Mouse (Mus musculus): Measurements from ENCODE around the gene Cdyl. TPM values are rescaled to one million over a fixed set of nuclear protein-coding genes. Genes with fewer than 3 reads are reported as not detected.

Cdyl gene
- total and polyA plus RNA-seq, 2 experiments from 2014 or later, result 2.8 to 8.1 TPM

- H3K4me1 ChIP-seq (ENCODE audit: insufficient read depth, low read length), result peaks cover 7% of the 10 kb centered on the region
- H3K27me3 ChIP-seq (ENCODE audit: insufficient read depth, low read length), result peaks cover 8% of the 10 kb centered on the region; the same call in 1 of the 2 replicates
- peak overlapping the region; percentile 93 for H3K4me2 ChIP-seq (ENCODE audit: low read depth, low read length, poor library complexity, severe bottlenecking)
- no peak overlapping the region for H3K27ac ChIP-seq (ENCODE audit: low read depth, low read length)
- H3K36me3 ChIP-seq (ENCODE audit: insufficient read depth, low read length), result no peaks in the 10 kb centered on the region
- TF ChIP-seq CTCF (IDR thresholded peaks at IDR 0.05), result no peak
- H3K4me3 ChIP-seq (ENCODE audit: low read depth, low read length), result peak overlapping the region; percentile 75
- DNase-seq (ENCODE audit: low spot score) (no peak), ATAC-seq (ENCODE audit: low FRiP score) (no peak)
- no peak overlapping the region for H3K9ac ChIP-seq (replicated peaks; ENCODE audit: low read length, poor library complexity, severe bottlenecking)
- 30% methylated on average over 4 of the region's 4 CpGs for WGBS
- H3K9me3 ChIP-seq (ENCODE audit: low read length), result peaks cover 10% of the 10 kb centered on the region; the same call in 1 of the 2 replicates
Observed at GRCm38 (mm10) chr13:35742696-35743095, 83.1 kb downstream of the Cdyl start.

- Histone ChIP-seq H3K36me3 (ENCODE audit: insufficient read depth, low read length) (no peaks in the 10 kb centered on the region), H3K9ac (replicated peaks; ENCODE audit: low read length, poor library complexity, severe bottlenecking) (no peak overlapping the region), H3K4me1 (ENCODE audit: insufficient read depth, low read length) (peaks cover 7% of the 10 kb centered on the region), H3K4me2 (ENCODE audit: low read depth, low read length, poor library complexity, severe bottlenecking) (peak overlapping the region; percentile 93; the same call in 1 of the 2 replicates), H3K9me3 (ENCODE audit: low read length) (peaks cover 10% of the 10 kb centered on the region; the same call in 1 of the 2 replicates), H3K27me3 (ENCODE audit: insufficient read depth, low read length) (peaks cover 5% of the 10 kb centered on the region; the same call in 1 of the 2 replicates), H3K27ac (ENCODE audit: low read depth, low read length) (no peak overlapping the region), H3K4me3 (ENCODE audit: low read depth, low read length) (0 out of 2 replicates have a peak overlapping the region, but pooled peaks have one; percentile 75)
- DNase-seq (ENCODE audit: low spot score) (no peak), ATAC-seq (ENCODE audit: low FRiP score) (no peak)
- WGBS, result 72% methylated on average over 1 of the region's 1 CpGs
- TF ChIP-seq CTCF (IDR thresholded peaks at IDR 0.05), result no peak
Observed at GRCm38 (mm10) chr13:35743196-35743595, 83.6 kb downstream of the Cdyl start.

GRCm38 (mm10) chr13:35749194-35749593 is 89.6 kb downstream of the Cdyl start:
- DNase-seq (ENCODE audit: low spot score), result no peak
- H3K36me3 ChIP-seq (ENCODE audit: insufficient read depth, low read length), result no peaks in the 10 kb centered on the region
- no peak for ATAC-seq (ENCODE audit: low FRiP score)
- no peaks in the 10 kb centered on the region for H3K4me1 ChIP-seq (ENCODE audit: insufficient read depth, low read length)
- H3K4me2 ChIP-seq (ENCODE audit: low read depth, low read length, poor library complexity, severe bottlenecking), result no peak overlapping the region
- no peak overlapping the region for H3K9ac ChIP-seq (replicated peaks; ENCODE audit: low read length, poor library complexity, severe bottlenecking)
- H3K4me3 ChIP-seq (ENCODE audit: low read depth, low read length), result no peak overlapping the region
- peaks cover 10% of the 10 kb centered on the region; the same call in 1 of the 2 replicates for H3K9me3 ChIP-seq (ENCODE audit: low read length)
- no peak overlapping the region for H3K27ac ChIP-seq (ENCODE audit: low read depth, low read length)
- TF ChIP-seq CTCF (IDR thresholded peaks at IDR 0.05), result no peak
- H3K27me3 ChIP-seq (ENCODE audit: insufficient read depth, low read length), result no peaks in the 10 kb centered on the region
- 98% methylated on average over 4 of the region's 4 CpGs for WGBS

- no peak overlapping the region for H3K4me3 ChIP-seq (ENCODE audit: low read depth, low read length)
- DNase-seq (ENCODE audit: low spot score), result no peak
- H3K36me3 ChIP-seq (ENCODE audit: insufficient read depth, low read length), result no peaks in the 10 kb centered on the region
- no peak for TF ChIP-seq CTCF (IDR thresholded peaks at IDR 0.05)
- no peaks in the 10 kb centered on the region for H3K4me1 ChIP-seq (ENCODE audit: insufficient read depth, low read length)
- H3K27me3 ChIP-seq (ENCODE audit: insufficient read depth, low read length), result no peaks in the 10 kb centered on the region
- 87% methylated on average over 5 of the region's 5 CpGs for WGBS
- no peak for ATAC-seq (ENCODE audit: low FRiP score)
- H3K4me2 ChIP-seq (ENCODE audit: low read depth, low read length, poor library complexity, severe bottlenecking), result no peak overlapping the region
- H3K9ac ChIP-seq (replicated peaks; ENCODE audit: low read length, poor library complexity, severe bottlenecking), result no peak overlapping the region
- peaks cover 10% of the 10 kb centered on the region; the same call in 1 of the 2 replicates for H3K9me3 ChIP-seq (ENCODE audit: low read length)
- no peak overlapping the region for H3K27ac ChIP-seq (ENCODE audit: low read depth, low read length)
Observed at GRCm38 (mm10) chr13:35749680-35750079, 90.0 kb downstream of the Cdyl start.

GRCm38 (mm10) chr13:35752046-35752445 is 92.4 kb downstream of the Cdyl start:
- ATAC-seq (ENCODE audit: low FRiP score), result no peak
- no peak for TF ChIP-seq CTCF (IDR thresholded peaks at IDR 0.05)
- H3K27me3 ChIP-seq (ENCODE audit: insufficient read depth, low read length), result no peaks in the 10 kb centered on the region
- 85% methylated on average over 7 of the region's 7 CpGs for WGBS
- no peak overlapping the region for H3K4me2 ChIP-seq (ENCODE audit: low read depth, low read length, poor library complexity, severe bottlenecking)
- H3K4me3 ChIP-seq (ENCODE audit: low read depth, low read length), result no peak overlapping the region
- H3K27ac ChIP-seq (ENCODE audit: low read depth, low read length), result no peak overlapping the region
- H3K9ac ChIP-seq (replicated peaks; ENCODE audit: low read length, poor library complexity, severe bottlenecking), result no peak overlapping the region
- no peaks in the 10 kb centered on the region for H3K4me1 ChIP-seq (ENCODE audit: insufficient read depth, low read length)
- H3K36me3 ChIP-seq (ENCODE audit: insufficient read depth, low read length), result no peaks in the 10 kb centered on the region
- no peaks in the 10 kb centered on the region for H3K9me3 ChIP-seq (ENCODE audit: low read length)
- DNase-seq (ENCODE audit: low spot score), result no peak

GRCm38 (mm10) chr13:35755002-35755401 is 95.4 kb downstream of the Cdyl start:
- Histone ChIP-seq H3K27me3 (ENCODE audit: insufficient read depth, low read length) (no peaks in the 10 kb centered on the region), H3K4me1 (ENCODE audit: insufficient read depth, low read length) (no peaks in the 10 kb centered on the region), H3K27ac (ENCODE audit: low read depth, low read length) (no peak overlapping the region), H3K36me3 (ENCODE audit: insufficient read depth, low read length) (no peaks in the 10 kb centered on the region), H3K9me3 (ENCODE audit: low read length) (no peaks in the 10 kb centered on the region), H3K4me3 (ENCODE audit: low read depth, low read length) (no peak overlapping the region), H3K9ac (replicated peaks; ENCODE audit: low read length, poor library complexity, severe bottlenecking) (no peak overlapping the region), H3K4me2 (ENCODE audit: low read depth, low read length, poor library complexity, severe bottlenecking) (no peak overlapping the region)
- WGBS, result 96% methylated on average over 6 of the region's 6 CpGs
- no peak for ATAC-seq (ENCODE audit: low FRiP score)
- TF ChIP-seq CTCF (IDR thresholded peaks at IDR 0.05), result no peak
- DNase-seq (ENCODE audit: low spot score), result no peak

All from midbrain, postnatal 0 days (tissue).